Mouse (Mus musculus): Measurements from ENCODE around the gene Mmp23. TPM values are rescaled to one million over a fixed set of nuclear protein-coding genes. Genes with fewer than 3 reads are reported as not detected.
"Not testable (repeated sequence)": the region's sequence is repeated elsewhere in the genome, so short reads cannot be mapped to it uniquely, and the experiment has no call there.

Mmp23 gene
- 58.9 and 64.6 TPM in 2 replicates for polyA plus RNA-seq (2012; rRNA removed)

DNA sequence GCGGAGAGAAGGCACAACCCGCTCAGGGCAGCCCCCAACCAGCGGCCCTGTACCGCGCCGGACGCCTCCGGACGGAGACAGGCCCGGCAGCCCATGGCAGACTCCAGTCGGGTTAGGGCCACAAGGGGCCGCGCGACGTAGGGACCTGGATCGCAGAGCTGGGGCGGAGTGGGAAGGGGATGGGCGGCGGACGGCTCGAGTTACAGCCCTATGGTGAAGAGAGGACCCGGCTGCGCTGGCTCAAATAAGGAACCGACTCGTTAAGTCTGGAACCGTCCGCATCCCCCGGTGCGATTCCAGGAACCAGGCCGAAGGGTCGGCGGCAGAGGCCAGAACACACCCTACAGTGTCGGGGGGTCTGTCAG is at the start of gene Mmp23:
Gene Mmp23 (minus strand): TSS at position 299 of the 365 bp plus-strand sequence.
- DNase-seq (ENCODE audit: low read depth): no peak

DNA sequence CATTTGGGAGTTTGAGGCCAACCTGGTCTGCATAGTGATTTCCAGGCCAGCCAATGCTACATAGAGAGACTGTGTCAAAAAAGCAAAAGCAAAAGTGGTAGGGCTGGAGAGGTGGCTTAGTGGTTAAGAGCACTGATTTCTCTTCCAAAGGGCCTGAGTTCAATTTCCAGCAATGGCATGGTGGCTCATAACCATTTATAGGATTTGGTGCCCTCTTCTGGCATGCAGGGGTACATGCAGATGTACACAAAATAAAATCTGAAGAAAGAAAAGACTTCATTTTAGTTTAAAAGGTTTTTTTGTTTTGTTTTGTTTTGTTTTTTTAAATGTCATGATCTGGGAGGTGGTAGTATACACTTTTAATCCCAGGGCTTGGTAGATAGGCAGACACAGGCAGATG is 47.2 kb upstream of the Mmp23 start:
- DNase-seq (ENCODE audit: low read depth): no peak

GRCm38 (mm10) chr4:155696261-155697255 is 43.4 kb upstream of the Mmp23 start:
- DNase-seq (ENCODE audit: low read depth): peak; percentile 68

DNA sequence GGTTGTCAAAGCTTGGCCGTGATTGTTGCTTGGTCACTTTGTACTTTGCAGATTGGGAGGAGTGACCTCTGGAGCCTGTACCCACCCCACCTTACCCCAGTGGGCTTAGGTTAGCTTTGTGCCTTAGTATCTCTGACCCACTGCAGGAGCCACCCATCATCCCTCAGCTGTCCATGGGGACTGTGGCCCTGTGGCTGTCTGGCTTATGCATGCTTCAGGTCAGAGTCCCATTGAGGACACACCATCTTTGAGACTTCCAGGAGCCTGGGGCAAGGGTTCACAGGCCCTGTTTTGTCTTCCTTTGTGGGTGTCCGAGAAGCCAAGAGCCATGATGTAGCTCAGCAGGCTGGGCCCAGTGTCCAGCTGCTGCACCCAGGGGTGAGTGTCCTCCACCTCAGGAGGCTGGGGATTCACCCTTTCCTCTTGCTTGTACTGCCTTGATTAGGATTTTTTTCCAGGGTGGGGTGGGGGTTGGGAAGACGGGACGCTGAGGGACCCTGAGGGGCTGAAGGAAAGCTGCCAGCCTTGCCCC is 42.4 kb upstream of the Mmp23 start:
- DNase-seq (ENCODE audit: low read depth): no peak

DNA sequence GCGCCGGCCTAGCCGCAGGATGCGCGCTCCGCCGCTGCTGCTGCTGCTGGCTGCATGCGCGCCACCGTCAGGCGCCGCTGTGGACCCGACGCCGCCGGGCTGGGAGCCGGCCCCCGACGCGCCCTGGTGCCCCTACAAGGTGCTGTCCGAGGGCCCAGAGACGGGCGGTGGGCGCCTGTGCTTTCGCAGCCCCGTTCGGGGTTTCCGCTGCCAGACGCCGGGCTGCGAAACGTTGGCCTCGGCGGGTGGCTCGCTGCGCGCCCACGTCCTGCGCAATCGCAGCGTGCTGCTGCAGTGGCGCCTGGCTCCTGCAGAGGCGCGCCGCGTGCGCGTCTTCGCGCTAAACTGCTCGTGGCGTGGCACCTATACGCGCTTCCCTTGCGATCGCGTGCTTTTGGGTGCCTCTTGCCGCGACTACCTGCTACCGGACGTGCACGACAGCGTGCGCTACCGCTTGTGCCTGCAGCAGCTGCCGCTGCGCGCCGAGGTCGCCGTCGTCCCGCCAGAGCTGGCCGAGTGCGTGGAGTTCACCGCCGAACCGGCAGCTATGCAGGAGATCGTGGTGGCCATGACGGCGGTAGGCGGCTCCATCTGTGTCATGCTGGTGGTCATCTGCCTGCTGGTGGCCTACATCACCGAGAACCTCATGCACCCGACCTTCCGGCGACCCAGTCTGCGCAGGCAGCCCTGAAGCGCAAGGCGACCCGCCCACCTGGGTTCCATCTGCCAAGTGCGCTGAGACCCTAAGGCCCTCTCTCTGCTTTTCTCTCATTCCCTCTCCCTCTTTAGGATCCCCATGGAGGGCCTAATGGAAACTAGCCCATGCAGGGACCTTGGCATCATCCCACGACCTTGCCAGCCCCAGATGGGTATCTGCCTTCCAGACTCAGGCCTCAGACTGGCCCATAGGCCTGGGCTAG is 41.6 kb upstream of the Mmp23 start:
- no peak for DNase-seq (ENCODE audit: low read depth)

DNA sequence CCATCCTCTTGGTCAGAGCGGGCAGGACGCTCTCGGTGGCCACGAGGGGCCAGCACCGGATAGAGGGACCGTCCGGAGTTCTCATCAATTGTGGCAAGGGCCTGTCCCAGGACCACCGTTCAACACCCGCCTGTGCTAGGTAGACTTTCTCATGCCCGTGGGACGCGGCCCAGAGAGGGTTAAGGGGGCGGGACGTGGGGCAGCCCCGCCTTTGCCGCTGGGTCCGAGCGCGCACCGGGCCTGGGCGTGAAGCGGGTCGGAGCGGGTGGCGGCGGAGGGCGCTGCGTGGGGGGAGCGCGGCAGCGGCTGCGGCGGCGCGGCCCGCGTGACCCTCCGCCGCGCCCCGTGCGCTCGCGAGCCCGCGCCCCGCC is 40.9 kb upstream of the Mmp23 start, which contains the start of gene Fndc10:
Gene Fndc10 (plus strand): TSS at position 232 of the 371 bp plus-strand sequence.
- DNase-seq (ENCODE audit: low read depth): no peak

DNA sequence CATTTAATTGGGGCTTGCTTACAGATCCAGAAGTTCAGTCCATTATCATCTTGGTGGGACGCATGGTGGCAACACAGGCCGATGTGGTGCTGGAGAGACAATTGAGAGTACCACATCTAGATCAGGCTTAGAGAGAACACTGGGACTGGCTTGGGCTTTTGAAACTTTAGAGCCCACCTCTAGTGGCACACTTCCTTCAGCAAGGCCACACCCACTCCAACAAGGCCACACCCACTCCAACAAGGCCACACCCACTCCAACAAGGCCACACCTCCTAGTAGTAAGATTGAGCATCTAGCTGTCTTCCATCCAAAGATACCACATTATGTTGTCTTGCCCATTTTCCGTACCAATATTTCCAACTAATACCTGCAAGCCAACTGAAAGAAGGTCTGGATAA is 39.2 kb upstream of the Mmp23 start:
- DNase-seq (ENCODE audit: low read depth): no peak

- no peak for DNase-seq (ENCODE audit: low read depth)
These were observed 37.6 kb upstream of the Mmp23 start for GRCm38 (mm10) chr4:155690571-155691375.

DNA sequence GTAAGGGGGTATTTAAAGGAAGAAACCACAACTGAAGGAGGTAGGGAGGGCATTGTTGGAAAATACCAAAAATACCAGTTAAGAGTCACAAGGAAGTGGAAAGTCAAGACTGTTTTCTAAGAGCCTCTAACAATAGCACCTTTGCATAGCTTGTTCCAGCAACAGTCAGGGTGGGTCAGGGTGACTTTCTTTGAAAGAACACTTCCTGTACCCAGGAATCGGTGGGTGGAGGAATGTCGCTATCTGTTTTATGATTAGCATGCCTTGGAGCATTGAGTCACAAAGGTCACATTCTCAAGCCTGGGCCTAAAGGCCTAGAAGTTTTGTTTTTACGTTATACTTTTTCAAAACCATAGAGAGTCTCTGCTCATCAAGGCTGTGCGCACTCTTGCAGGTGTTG is 34.6 kb upstream of the Mmp23 start:
- not testable (repeated sequence) for DNase-seq (ENCODE audit: low read depth)

- DNase-seq (ENCODE audit: low read depth): not testable (repeated sequence)
These were observed 30.6 kb upstream of the Mmp23 start for GRCm38 (mm10) chr4:155683670-155684277.

GRCm38 (mm10) chr4:155675991-155676390 is 22.8 kb upstream of the Mmp23 start:
- no peak for DNase-seq (ENCODE audit: low read depth)

DNA sequence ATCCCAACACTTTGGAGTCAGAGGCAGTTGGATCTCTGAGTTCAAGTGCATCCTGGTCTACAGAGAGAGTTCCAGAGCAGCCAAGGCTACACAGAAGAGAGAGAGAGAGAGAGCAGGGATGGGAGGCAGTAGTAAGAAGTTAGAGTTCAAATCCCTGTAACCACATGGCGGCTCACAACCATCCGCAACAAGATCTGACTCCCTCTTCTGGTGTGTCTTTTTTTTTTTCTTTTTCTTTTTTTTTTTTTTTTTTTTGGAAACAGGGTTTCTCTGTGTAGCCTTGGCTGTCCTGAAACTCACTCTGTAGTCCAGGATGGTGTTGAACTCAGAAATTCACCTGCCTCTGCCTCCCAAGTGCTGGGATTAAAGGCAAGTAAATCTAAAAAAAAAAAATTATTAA is 18.9 kb upstream of the Mmp23 start:
- no peak for DNase-seq (ENCODE audit: low read depth)

DNA sequence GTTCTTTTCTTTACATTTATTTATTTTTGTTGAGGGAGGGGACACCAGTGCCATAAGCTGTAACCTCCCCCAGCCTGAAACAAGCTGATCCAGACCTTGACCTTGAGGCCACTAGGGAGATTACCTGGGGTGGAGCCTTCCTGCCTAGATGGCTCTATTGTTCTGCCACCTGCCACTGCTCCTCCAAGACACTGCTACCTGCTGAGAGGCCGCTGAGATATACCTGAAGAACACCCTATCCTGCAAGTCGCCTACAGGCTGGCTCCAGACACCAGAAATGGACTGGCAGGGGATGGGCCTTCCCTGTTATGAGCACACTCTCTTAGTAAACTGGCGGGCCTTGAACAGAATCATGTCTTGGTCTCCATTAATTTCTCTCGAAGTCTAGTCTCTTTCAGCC is 17.1 kb upstream of the Mmp23 start:
- DNase-seq (ENCODE audit: low read depth): not testable (repeated sequence)

- no peak for DNase-seq (ENCODE audit: low read depth)
These were observed 16.5 kb upstream of the Mmp23 start for GRCm38 (mm10) chr4:155669598-155670075.

GRCm38 (mm10) chr4:155668689-155669597 is 15.8 kb upstream of the Mmp23 start, which contains the start of gene Mib2:
Gene Mib2 (minus strand): TSS chr4:155669198.
- peak; percentile 72 for DNase-seq (ENCODE audit: low read depth)

- no peak for DNase-seq (ENCODE audit: low read depth)
These were observed 13.7 kb upstream of the Mmp23 start for GRCm38 (mm10) chr4:155666903-155667302.

GRCm38 (mm10) chr4:155660641-155661040 is 7.5 kb upstream of the Mmp23 start:
- DNase-seq (ENCODE audit: low read depth): no peak

DNA sequence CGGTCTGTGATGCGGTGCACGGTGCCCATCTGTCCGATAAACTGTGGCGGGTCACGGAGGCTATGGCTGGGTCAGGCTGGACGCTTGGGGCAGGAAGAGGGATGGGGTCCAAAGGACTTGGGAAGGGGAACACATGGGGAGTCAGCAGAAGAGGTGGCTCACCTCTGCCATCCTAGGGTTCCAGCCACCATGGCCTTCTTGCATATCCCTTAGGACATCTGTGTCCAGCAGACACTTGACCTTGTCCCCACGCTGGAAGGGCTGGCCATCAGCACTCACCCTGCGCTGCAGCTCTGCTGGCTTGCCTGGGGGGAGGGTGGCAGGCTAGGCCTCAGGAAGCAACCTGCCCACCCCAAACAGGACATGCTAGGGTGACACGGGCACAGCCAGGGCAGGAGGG is 5.8 kb upstream of the Mmp23 start:
- no peak for DNase-seq (ENCODE audit: low read depth)

GRCm38 (mm10) chr4:155656214-155656751 is 3.1 kb upstream of the Mmp23 start:
- no peak for DNase-seq (ENCODE audit: low read depth)

Data from gonadal fat pad, adult 2 months (tissue).